Mouse (Mus musculus): Measurements from ENCODE around the gene Plce1. TPM values are rescaled to one million over a fixed set of nuclear protein-coding genes. Genes with fewer than 3 reads are reported as not detected.
"Not testable (repeated sequence)": the region's sequence is repeated elsewhere in the genome, so short reads cannot be mapped to it uniquely, and the experiment has no call there.

Plce1 gene
- polyA plus RNA-seq, 1 experiment from 2014 or later = 9.2 TPM

DNA sequence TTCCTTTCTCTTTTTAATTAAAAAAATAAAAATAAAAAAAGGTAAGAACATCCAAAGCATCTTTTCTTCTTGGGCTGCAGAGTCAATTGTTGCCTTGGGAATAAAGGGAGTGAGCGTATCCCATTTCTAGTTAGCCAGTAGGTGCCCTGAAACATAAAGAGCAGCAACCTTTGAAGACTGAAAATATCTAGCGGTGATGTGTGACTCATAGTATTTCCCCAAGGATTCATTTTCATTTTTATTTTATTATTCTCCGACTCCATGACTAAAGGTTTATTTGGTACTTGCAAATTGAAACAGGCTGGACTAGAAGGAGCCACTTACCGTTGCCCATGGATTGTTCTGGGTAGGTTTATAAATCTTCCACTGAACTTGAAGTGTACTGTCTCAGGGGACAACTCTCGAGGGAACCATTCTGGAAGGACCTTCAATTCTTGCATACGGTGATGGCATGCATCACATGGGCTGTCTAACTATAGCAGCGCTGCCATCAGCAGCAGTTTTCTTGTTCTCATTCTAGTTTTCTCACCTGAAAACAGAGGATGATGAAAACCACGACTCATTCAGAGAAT, 68.7 kb downstream of the Plce1 start:
- no peak for ATAC-seq (ENCODE audit: insufficient number of reproducible peaks, insufficient read depth, low FRiP score, low read depth)
- Histone ChIP-seq H3K4me1 (ENCODE audit: control insufficient read depth, insufficient read depth, low read length) (no peaks in the 10 kb centered on the region), H3K36me3 (ENCODE audit: control insufficient read depth, insufficient read depth, low read length) (no peaks in the 10 kb centered on the region), H3K4me3 (ENCODE audit: low read depth, low read length) (no peak overlapping the region), H3K27me3 (ENCODE audit: control insufficient read depth, insufficient read depth, low read length) (no peaks in the 10 kb centered on the region), H3K27ac (ENCODE audit: low read length) (no peak overlapping the region), H3K9me3 (ENCODE audit: control insufficient read depth, low read depth, low read length) (no peaks in the 10 kb centered on the region), H3K9ac (replicated peaks; ENCODE audit: low read depth, low read length) (no peak overlapping the region), H3K4me2 (replicated peaks; ENCODE audit: low read depth, low read length) (no peak overlapping the region)
- WGBS = 87% methylated on average over 8 of the region's 8 CpGs

DNA sequence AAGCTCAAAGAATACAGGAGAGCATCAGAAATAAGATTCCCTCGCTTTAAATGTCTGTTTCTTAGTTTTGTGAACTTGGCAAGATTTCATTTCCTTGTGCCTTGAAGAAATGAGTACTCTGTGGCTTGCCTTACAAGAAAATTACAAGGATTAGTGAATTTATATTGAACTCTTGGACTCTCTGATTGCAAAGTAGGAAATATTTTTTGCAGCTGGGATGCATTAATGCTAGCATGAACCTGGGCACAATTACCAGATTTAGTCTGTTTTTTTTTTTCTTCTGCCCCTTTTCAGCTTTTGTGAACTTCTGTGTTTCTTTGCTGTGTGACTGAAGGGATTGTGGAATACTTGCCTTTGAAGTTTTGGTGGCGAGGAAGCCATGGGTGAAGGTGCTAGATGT, 72.6 kb downstream of the Plce1 start:
- no peak overlapping the region for H3K4me3 ChIP-seq (ENCODE audit: low read depth, low read length)
- no peak overlapping the region for H3K4me2 ChIP-seq (replicated peaks; ENCODE audit: low read depth, low read length)
- no peaks in the 10 kb centered on the region for H3K36me3 ChIP-seq (ENCODE audit: control insufficient read depth, insufficient read depth, low read length)
- H3K27me3 ChIP-seq (ENCODE audit: control insufficient read depth, insufficient read depth, low read length) = no peaks in the 10 kb centered on the region
- H3K9me3 ChIP-seq (ENCODE audit: control insufficient read depth, low read depth, low read length) = no peaks in the 10 kb centered on the region
- no peak overlapping the region for H3K9ac ChIP-seq (replicated peaks; ENCODE audit: low read depth, low read length)
- no peak for ATAC-seq (ENCODE audit: insufficient number of reproducible peaks, insufficient read depth, low FRiP score, low read depth)
- H3K27ac ChIP-seq (ENCODE audit: low read length) = no peak overlapping the region
- WGBS = 79% methylated on average over 2 of the region's 2 CpGs
- no peaks in the 10 kb centered on the region for H3K4me1 ChIP-seq (ENCODE audit: control insufficient read depth, insufficient read depth, low read length)

GRCm38 (mm10) chr19:38555399-38555798, 74.5 kb downstream of the Plce1 start:
- ATAC-seq (ENCODE audit: insufficient number of reproducible peaks, insufficient read depth, low FRiP score, low read depth) = no peak
- Histone ChIP-seq H3K4me2 (replicated peaks; ENCODE audit: low read depth, low read length) (no peak overlapping the region), H3K27ac (ENCODE audit: low read length) (no peak overlapping the region), H3K9ac (replicated peaks; ENCODE audit: low read depth, low read length) (no peak overlapping the region), H3K4me3 (ENCODE audit: low read depth, low read length) (no peak overlapping the region), H3K9me3 (ENCODE audit: control insufficient read depth, low read depth, low read length) (no peaks in the 10 kb centered on the region), H3K36me3 (ENCODE audit: control insufficient read depth, insufficient read depth, low read length) (no peaks in the 10 kb centered on the region), H3K27me3 (ENCODE audit: control insufficient read depth, insufficient read depth, low read length) (no peaks in the 10 kb centered on the region), H3K4me1 (ENCODE audit: control insufficient read depth, insufficient read depth, low read length) (no peaks in the 10 kb centered on the region)
- WGBS = 70% methylated on average over 3 of the region's 3 CpGs

GRCm38 (mm10) chr19:38558816-38559215, 77.9 kb downstream of the Plce1 start:
- Histone ChIP-seq H3K9me3 (ENCODE audit: control insufficient read depth, low read depth, low read length) (no peaks in the 10 kb centered on the region), H3K4me2 (replicated peaks; ENCODE audit: low read depth, low read length) (no peak overlapping the region), H3K27ac (ENCODE audit: low read length) (no peak overlapping the region), H3K36me3 (ENCODE audit: control insufficient read depth, insufficient read depth, low read length) (no peaks in the 10 kb centered on the region), H3K4me3 (ENCODE audit: low read depth, low read length) (no peak overlapping the region), H3K9ac (replicated peaks; ENCODE audit: low read depth, low read length) (no peak overlapping the region), H3K4me1 (ENCODE audit: control insufficient read depth, insufficient read depth, low read length) (no peaks in the 10 kb centered on the region), H3K27me3 (ENCODE audit: control insufficient read depth, insufficient read depth, low read length) (no peaks in the 10 kb centered on the region)
- WGBS = 64% methylated on average over 1 of the region's 1 CpGs
- ATAC-seq (ENCODE audit: insufficient number of reproducible peaks, insufficient read depth, low FRiP score, low read depth) = no peak

GRCm38 (mm10) chr19:38561887-38562286, 81.0 kb downstream of the Plce1 start:
- ATAC-seq (ENCODE audit: insufficient number of reproducible peaks, insufficient read depth, low FRiP score, low read depth); H3K9ac ChIP-seq (replicated peaks; ENCODE audit: low read depth, low read length); H3K27ac ChIP-seq (ENCODE audit: low read length); H3K4me2 ChIP-seq (replicated peaks; ENCODE audit: low read depth, low read length); H3K27me3 ChIP-seq (ENCODE audit: control insufficient read depth, insufficient read depth, low read length); H3K4me3 ChIP-seq (ENCODE audit: low read depth, low read length); H3K9me3 ChIP-seq (ENCODE audit: control insufficient read depth, low read depth, low read length); H3K36me3 ChIP-seq (ENCODE audit: control insufficient read depth, insufficient read depth, low read length); H3K4me1 ChIP-seq (ENCODE audit: control insufficient read depth, insufficient read depth, low read length): not testable (repeated sequence)
- 88% methylated on average over 1 of the region's 1 CpGs for WGBS

- Histone ChIP-seq H3K36me3 (ENCODE audit: control insufficient read depth, insufficient read depth, low read length) (no peaks in the 10 kb centered on the region), H3K4me2 (replicated peaks; ENCODE audit: low read depth, low read length) (no peak overlapping the region)
These were observed 85.2 kb downstream of the Plce1 start for GRCm38 (mm10) chr19:38566156-38566555.

GRCm38 (mm10) chr19:38566752-38567151, 85.8 kb downstream of the Plce1 start:
- H3K27ac ChIP-seq (ENCODE audit: low read length) = no peak overlapping the region; the same call in 1 of the 2 replicates
- no peak overlapping the region for H3K9ac ChIP-seq (replicated peaks; ENCODE audit: low read depth, low read length)
- ATAC-seq (ENCODE audit: insufficient number of reproducible peaks, insufficient read depth, low FRiP score, low read depth) = 0 out of 2 replicates have a peak, but pooled peaks have one; percentile 23
- H3K36me3 ChIP-seq (ENCODE audit: control insufficient read depth, insufficient read depth, low read length) = no peaks in the 10 kb centered on the region
- 14% methylated on average over 7 of the region's 7 CpGs for WGBS
- no peak overlapping the region for H3K4me2 ChIP-seq (replicated peaks; ENCODE audit: low read depth, low read length)
- H3K4me3 ChIP-seq (ENCODE audit: low read depth, low read length) = no peak overlapping the region
- H3K9me3 ChIP-seq (ENCODE audit: control insufficient read depth, low read depth, low read length) = no peaks in the 10 kb centered on the region
- no peaks in the 10 kb centered on the region for H3K27me3 ChIP-seq (ENCODE audit: control insufficient read depth, insufficient read depth, low read length)
- peaks cover 11% of the 10 kb centered on the region; the same call in 1 of the 2 replicates for H3K4me1 ChIP-seq (ENCODE audit: control insufficient read depth, insufficient read depth, low read length)

More at GRCm38 (mm10) chr19:38566156-38566555, 85.2 kb downstream of the Plce1 start:
- H3K9ac ChIP-seq (replicated peaks; ENCODE audit: low read depth, low read length) = no peak overlapping the region
- no peaks in the 10 kb centered on the region for H3K9me3 ChIP-seq (ENCODE audit: control insufficient read depth, low read depth, low read length)
- peaks cover 11% of the 10 kb centered on the region; the same call in 1 of the 2 replicates for H3K4me1 ChIP-seq (ENCODE audit: control insufficient read depth, insufficient read depth, low read length)
- no peak overlapping the region for H3K27ac ChIP-seq (ENCODE audit: low read length)
- H3K27me3 ChIP-seq (ENCODE audit: control insufficient read depth, insufficient read depth, low read length) = no peaks in the 10 kb centered on the region
- no peak for ATAC-seq (ENCODE audit: insufficient number of reproducible peaks, insufficient read depth, low FRiP score, low read depth)
- no peak overlapping the region for H3K4me3 ChIP-seq (ENCODE audit: low read depth, low read length)

GRCm38 (mm10) chr19:38567331-38567730, 86.4 kb downstream of the Plce1 start:
- no peaks in the 10 kb centered on the region for H3K27me3 ChIP-seq (ENCODE audit: control insufficient read depth, insufficient read depth, low read length)
- H3K9ac ChIP-seq (replicated peaks; ENCODE audit: low read depth, low read length) = no peak overlapping the region
- no peaks in the 10 kb centered on the region for H3K36me3 ChIP-seq (ENCODE audit: control insufficient read depth, insufficient read depth, low read length)
- no peak overlapping the region; the same call in 1 of the 2 replicates for H3K27ac ChIP-seq (ENCODE audit: low read length)
- no peaks in the 10 kb centered on the region for H3K9me3 ChIP-seq (ENCODE audit: control insufficient read depth, low read depth, low read length)
- no peak for ATAC-seq (ENCODE audit: insufficient number of reproducible peaks, insufficient read depth, low FRiP score, low read depth)
- WGBS = 49% methylated on average over 5 of the region's 5 CpGs
- H3K4me2 ChIP-seq (replicated peaks; ENCODE audit: low read depth, low read length) = no peak overlapping the region
- H3K4me3 ChIP-seq (ENCODE audit: low read depth, low read length) = no peak overlapping the region
- peaks cover 11% of the 10 kb centered on the region; the same call in 1 of the 2 replicates for H3K4me1 ChIP-seq (ENCODE audit: control insufficient read depth, insufficient read depth, low read length)

Measured in stomach, embryonic 14.5 days (tissue).